Comparison of ENCODE assay signal across 12 mouse cellular contexts in genomic region chr16:24467544-24468290, GRCm38 (mm10).
"Had no signal": no experiment of that assay in that cellular context is flagged by ENCODE, and none has a peak within 500 bp of the region (broad histone marks: within the 10 kb centered on the region; RNA-seq: fewer than 3 reads in every experiment).

No protein-coding gene starts in this region.

- H3K9me3 ChIP-seq: kidney, embryonic 15.5 days; limb, embryonic 15.5 days; liver, embryonic 12.5 days; lung, embryonic 15.5 days; midbrain, embryonic 12.5 days had no signal

- DNase-seq: kidney, adult 18-20 months; kidney, postnatal 14 days; layer of hippocampus, adult 9-11 months; layer of hippocampus, postnatal 36 days; right cerebral cortex, adult 18-20 months; thymus, postnatal 4 days had no signal

- H3K27ac ChIP-seq: kidney, embryonic 15.5 days; limb, embryonic 15.5 days; liver, embryonic 12.5 days; lung, embryonic 15.5 days; midbrain, embryonic 12.5 days; stomach, postnatal 0 days had no signal

- H3K4me3 ChIP-seq: kidney, embryonic 15.5 days; limb, embryonic 15.5 days; liver, embryonic 12.5 days; lung, embryonic 15.5 days; midbrain, embryonic 12.5 days had no signal

- H3K36me3 ChIP-seq: liver, embryonic 12.5 days; midbrain, embryonic 12.5 days had no signal

- H3K9ac ChIP-seq: kidney, embryonic 15.5 days; limb, embryonic 15.5 days; liver, embryonic 12.5 days; lung, embryonic 15.5 days; midbrain, embryonic 12.5 days had no signal

- H3K4me1 ChIP-seq: limb, embryonic 15.5 days; midbrain, embryonic 12.5 days had no signal

- H3K4me2 ChIP-seq: kidney, embryonic 15.5 days; limb, embryonic 15.5 days; liver, embryonic 12.5 days; lung, embryonic 15.5 days; midbrain, embryonic 12.5 days had no signal

- ATAC-seq: liver, embryonic 12.5 days had no signal

- H3K27me3 ChIP-seq: kidney, embryonic 15.5 days; limb, embryonic 15.5 days; liver, embryonic 12.5 days; lung, embryonic 15.5 days; midbrain, embryonic 12.5 days had no signal
